Mouse (Mus musculus): ENCODE data around the gene Dtx3. TPM values are rescaled to one million over a fixed set of nuclear protein-coding genes. Genes with fewer than 3 reads are reported as not detected.
"Not testable (repeated sequence)": the region's sequence is repeated elsewhere in the genome, so short reads cannot be mapped to it uniquely, and the experiment has no call there.

Gene Dtx3
- polyA plus RNA-seq, 1 experiment, result 60.1 TPM

DNA sequence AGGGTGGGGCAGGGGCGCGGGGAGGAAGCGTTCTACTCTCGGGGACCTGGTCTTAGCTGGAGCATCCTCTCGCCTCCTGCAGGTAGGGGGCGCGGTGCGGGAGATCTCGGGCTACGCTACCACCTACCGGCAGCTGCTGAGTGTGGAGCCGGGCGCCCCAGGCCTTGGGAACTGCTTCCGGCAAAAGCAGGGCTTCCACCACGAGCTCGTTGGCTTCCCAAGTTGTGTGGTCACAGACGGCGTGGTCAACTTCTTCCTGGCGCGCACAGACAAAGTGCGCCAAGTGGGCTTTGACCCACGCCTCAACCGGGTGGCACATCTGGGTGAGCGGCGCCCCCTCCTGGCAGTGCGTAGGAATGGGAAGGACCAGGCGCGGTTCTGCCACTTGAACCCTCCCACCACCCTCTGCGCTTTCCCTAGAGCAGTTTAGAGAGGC lies 24.7 kb downstream of the Dtx3 start:
- no peak overlapping the region for H3K4me3 ChIP-seq (ENCODE audit: insufficient read depth, low read length)
- no peak overlapping the region for H3K27ac ChIP-seq (ENCODE audit: insufficient read depth, low read depth, low read length)
- TF ChIP-seq POLR2A (IDR thresholded peaks at IDR 0.05; ENCODE audit: borderline replicate concordance, low read depth, low read length) (no peak), CTCF (IDR thresholded peaks at IDR 0.05; ENCODE audit: low read depth, low read length) (peak; percentile 85)
- peaks cover 7% of the 10 kb centered on the region for H3K4me1 ChIP-seq (ENCODE audit: control insufficient read depth, insufficient read depth, low read length)

DNA sequence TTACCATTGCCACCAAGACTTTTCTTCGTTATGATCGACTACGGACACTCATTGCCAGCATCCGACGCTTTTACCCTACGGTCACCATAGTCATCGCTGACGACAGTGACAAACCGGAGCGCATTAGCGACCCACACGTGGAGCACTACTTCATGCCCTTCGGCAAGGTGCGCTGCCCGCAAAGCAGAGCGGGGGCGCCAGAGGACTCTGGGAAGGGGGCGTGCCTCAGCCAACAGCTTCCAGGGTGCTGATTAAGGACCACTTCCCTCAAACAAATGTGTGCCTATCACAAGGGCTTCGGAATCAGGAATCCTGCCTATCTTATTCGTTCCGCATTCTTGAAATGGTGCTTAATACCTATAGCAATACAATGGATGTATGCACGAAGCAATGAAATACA lies 25.5 kb downstream of the Dtx3 start:
- Histone ChIP-seq H3K4me1 (ENCODE audit: control insufficient read depth, insufficient read depth, low read length) (peaks cover 7% of the 10 kb centered on the region), H3K27ac (ENCODE audit: insufficient read depth, low read depth, low read length) (no peak overlapping the region), H3K4me3 (ENCODE audit: insufficient read depth, low read length) (no peak overlapping the region)
- TF ChIP-seq CTCF (IDR thresholded peaks at IDR 0.05; ENCODE audit: low read depth, low read length) (no peak), POLR2A (IDR thresholded peaks at IDR 0.05; ENCODE audit: borderline replicate concordance, low read depth, low read length) (no peak)

DNA sequence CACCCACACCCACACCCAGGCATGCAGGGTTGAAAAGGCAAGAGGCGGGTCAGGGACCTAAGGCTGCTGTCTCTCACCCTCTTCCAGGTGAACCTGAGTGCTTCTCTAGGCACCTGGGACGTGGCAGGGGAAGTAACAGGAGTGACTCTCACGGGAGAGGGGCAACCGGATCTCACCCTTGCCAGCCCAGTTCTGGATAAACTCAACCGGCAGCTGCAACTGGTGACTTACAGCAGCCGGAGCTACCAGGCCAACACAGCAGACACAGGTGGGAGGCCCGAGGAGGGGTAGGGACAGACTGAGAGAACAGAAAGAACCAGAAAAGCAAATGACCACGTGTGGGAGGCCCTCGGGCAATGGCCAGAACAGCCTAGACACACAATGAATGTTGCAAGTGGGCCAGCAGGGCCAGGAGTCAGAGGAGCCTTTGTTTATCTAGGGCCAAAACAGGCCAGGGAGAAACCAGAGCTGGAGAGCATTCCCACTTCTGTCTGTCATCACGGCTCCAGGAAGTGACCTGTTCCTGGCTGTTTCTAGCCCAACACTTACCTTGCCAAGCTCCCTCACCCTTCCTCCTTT lies 27.8 kb downstream of the Dtx3 start:
- Histone ChIP-seq H3K4me1 (ENCODE audit: control insufficient read depth, insufficient read depth, low read length) (peaks cover 15% of the 10 kb centered on the region), H3K4me3 (ENCODE audit: insufficient read depth, low read length) (peak overlapping the region; percentile 94)
- TF ChIP-seq POLR2A (IDR thresholded peaks at IDR 0.05; ENCODE audit: borderline replicate concordance, low read depth, low read length) (no peak), CTCF (IDR thresholded peaks at IDR 0.05; ENCODE audit: low read depth, low read length) (no peak)

GRCm38 (mm10) chr10:127166771-127167613 lies 28.5 kb downstream of the Dtx3 start:
- TF ChIP-seq POLR2A (IDR thresholded peaks at IDR 0.05; ENCODE audit: borderline replicate concordance, low read depth, low read length) (no peak), CTCF (IDR thresholded peaks at IDR 0.05; ENCODE audit: low read depth, low read length) (no peak)
- Histone ChIP-seq H3K27ac (ENCODE audit: insufficient read depth, low read depth, low read length) (peak overlapping the region; percentile 91), H3K4me1 (ENCODE audit: control insufficient read depth, insufficient read depth, low read length) (peaks cover 18% of the 10 kb centered on the region), H3K4me3 (ENCODE audit: insufficient read depth, low read length) (peak overlapping the region; percentile 94)

More for the DNA sequence above, 27.8 kb downstream of the Dtx3 start:
- H3K27ac ChIP-seq (ENCODE audit: insufficient read depth, low read depth, low read length), result no peak overlapping the region

- Histone ChIP-seq H3K4me1 (ENCODE audit: control insufficient read depth, insufficient read depth, low read length) (peaks cover 18% of the 10 kb centered on the region), H3K4me3 (ENCODE audit: insufficient read depth, low read length) (peak overlapping the region; percentile 94), H3K27ac (ENCODE audit: insufficient read depth, low read depth, low read length) (peak overlapping the region; percentile 91)
- no peak for TF ChIP-seq CTCF (IDR thresholded peaks at IDR 0.05; ENCODE audit: low read depth, low read length)
- no peak for TF ChIP-seq POLR2A (IDR thresholded peaks at IDR 0.05; ENCODE audit: borderline replicate concordance, low read depth, low read length)
Observed at GRCm38 (mm10) chr10:127166404-127166715, 29.2 kb downstream of the Dtx3 start.

DNA sequence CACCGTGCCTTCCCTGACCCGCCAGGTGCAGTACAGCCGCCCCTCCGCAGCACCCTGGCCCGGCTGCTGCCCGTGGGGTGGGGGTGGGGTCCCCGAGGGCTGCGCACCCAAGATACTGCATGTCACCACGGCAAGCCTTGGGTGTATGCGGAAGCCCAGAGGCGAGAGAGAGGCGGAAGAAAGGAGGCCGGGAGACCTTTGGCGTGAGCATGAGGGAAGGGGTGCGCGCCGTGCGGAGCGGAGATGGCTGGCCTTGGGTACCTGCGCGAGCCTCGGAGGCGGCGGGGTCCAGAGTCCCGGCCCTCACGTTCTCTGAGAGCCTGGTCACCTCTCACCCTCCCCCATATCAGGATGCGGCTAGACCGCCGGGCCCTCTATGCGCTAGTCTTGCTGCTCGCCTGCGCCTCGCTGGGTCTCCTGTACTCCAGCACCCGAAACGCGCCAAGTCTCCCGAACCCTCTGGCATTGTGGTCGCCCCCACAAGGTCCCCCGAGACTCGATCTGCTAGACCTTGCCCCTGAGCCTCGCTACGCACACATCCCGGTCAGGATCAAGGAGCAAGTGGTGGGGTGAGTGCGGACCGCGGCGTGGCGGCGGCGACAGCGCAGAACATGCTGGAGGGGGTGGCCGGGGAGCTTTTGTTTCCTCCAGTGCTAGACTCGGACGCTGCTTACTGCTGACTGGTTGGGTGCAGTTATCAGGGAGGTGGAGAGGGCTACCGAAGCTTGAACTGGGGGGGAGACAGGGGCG lies 29.7 kb downstream of the Dtx3 start:
- no peak for TF ChIP-seq CTCF (IDR thresholded peaks at IDR 0.05; ENCODE audit: low read depth, low read length)
- TF ChIP-seq POLR2A (IDR thresholded peaks at IDR 0.05; ENCODE audit: borderline replicate concordance, low read depth, low read length), result no peak
- peaks cover 20% of the 10 kb centered on the region for H3K4me1 ChIP-seq (ENCODE audit: control insufficient read depth, insufficient read depth, low read length)
- peak overlapping the region; percentile 94 for H3K4me3 ChIP-seq (ENCODE audit: insufficient read depth, low read length)
- H3K27ac ChIP-seq (ENCODE audit: insufficient read depth, low read depth, low read length), result peak overlapping the region; percentile 91

GRCm38 (mm10) chr10:127165354-127165653 lies 30.2 kb downstream of the Dtx3 start:
- Histone ChIP-seq H3K27ac (ENCODE audit: insufficient read depth, low read depth, low read length) (peak overlapping the region; percentile 91), H3K4me1 (ENCODE audit: control insufficient read depth, insufficient read depth, low read length) (peaks cover 23% of the 10 kb centered on the region), H3K4me3 (ENCODE audit: insufficient read depth, low read length) (peak overlapping the region; percentile 94)
- no peak for TF ChIP-seq POLR2A (IDR thresholded peaks at IDR 0.05; ENCODE audit: borderline replicate concordance, low read depth, low read length)
- TF ChIP-seq CTCF (IDR thresholded peaks at IDR 0.05; ENCODE audit: low read depth, low read length), result no peak

- peak within 1 kb of the TSS; percentile 94 for H3K4me3 ChIP-seq (ENCODE audit: insufficient read depth, low read length)
- peak within 1 kb of the TSS; percentile 91 for H3K27ac ChIP-seq (ENCODE audit: insufficient read depth, low read depth, low read length)
- H3K4me1 ChIP-seq (ENCODE audit: control insufficient read depth, insufficient read depth, low read length), result peaks cover 26% of the 10 kb centered on the region
- peak; percentile 69 for TF ChIP-seq CTCF (IDR thresholded peaks at IDR 0.05; ENCODE audit: low read depth, low read length)
- no peak for TF ChIP-seq POLR2A (IDR thresholded peaks at IDR 0.05; ENCODE audit: borderline replicate concordance, low read depth, low read length)
Observed at GRCm38 (mm10) chr10:127164631-127165353, 30.7 kb downstream of the Dtx3 start, which contains the start of gene B4galnt1. Gene B4galnt1, plus strand, starts transcription at chr10:127165225.

GRCm38 (mm10) chr10:127164190-127164589 lies 31.3 kb downstream of the Dtx3 start:
- TF ChIP-seq POLR2A (IDR thresholded peaks at IDR 0.05; ENCODE audit: borderline replicate concordance, low read depth, low read length) (no peak), CTCF (IDR thresholded peaks at IDR 0.05; ENCODE audit: low read depth, low read length) (no peak)
- Histone ChIP-seq H3K27ac (ENCODE audit: insufficient read depth, low read depth, low read length) (peak overlapping the region; percentile 91), H3K4me1 (ENCODE audit: control insufficient read depth, insufficient read depth, low read length) (peaks cover 26% of the 10 kb centered on the region), H3K4me3 (ENCODE audit: insufficient read depth, low read length) (no peak overlapping the region)

DNA sequence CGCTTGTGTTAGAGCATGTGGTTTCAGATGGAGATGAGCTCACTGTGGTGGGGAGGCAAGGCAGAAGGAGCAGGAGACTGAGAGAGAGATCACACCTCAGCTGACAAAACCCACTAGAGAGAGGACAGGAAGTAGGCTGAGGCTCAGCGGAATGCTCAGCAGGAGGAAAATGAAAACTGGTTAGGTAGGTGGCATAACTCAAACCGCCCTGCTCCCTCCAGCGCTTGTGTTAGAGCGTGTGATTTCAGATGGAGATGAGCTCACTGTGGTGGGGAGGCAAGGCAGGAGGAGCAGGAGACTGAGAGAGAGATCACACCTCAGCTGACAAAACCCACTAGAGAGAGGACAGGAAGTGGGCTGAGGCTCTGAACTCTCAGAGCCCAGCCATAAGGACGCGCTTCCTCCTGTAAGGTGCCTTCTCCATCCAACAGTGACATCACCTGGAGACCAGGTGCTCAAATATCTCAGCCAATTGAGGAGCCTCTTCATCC lies 32.7 kb downstream of the Dtx3 start:
- not testable (repeated sequence) for H3K27ac ChIP-seq (ENCODE audit: insufficient read depth, low read depth, low read length); H3K4me3 ChIP-seq (ENCODE audit: insufficient read depth, low read length)
- peaks cover 23% of the 10 kb centered on the region for H3K4me1 ChIP-seq (ENCODE audit: control insufficient read depth, insufficient read depth, low read length)

All from bone marrow macrophage, adult 2 months (primary cell).